Mouse (Mus musculus): ENCODE measurements around the gene Ces3b.
"Not testable (repeated sequence)": the region's sequence is repeated elsewhere in the genome, so short reads cannot be mapped to it uniquely, and the experiment has no call there.

Ces3b gene

DNA sequence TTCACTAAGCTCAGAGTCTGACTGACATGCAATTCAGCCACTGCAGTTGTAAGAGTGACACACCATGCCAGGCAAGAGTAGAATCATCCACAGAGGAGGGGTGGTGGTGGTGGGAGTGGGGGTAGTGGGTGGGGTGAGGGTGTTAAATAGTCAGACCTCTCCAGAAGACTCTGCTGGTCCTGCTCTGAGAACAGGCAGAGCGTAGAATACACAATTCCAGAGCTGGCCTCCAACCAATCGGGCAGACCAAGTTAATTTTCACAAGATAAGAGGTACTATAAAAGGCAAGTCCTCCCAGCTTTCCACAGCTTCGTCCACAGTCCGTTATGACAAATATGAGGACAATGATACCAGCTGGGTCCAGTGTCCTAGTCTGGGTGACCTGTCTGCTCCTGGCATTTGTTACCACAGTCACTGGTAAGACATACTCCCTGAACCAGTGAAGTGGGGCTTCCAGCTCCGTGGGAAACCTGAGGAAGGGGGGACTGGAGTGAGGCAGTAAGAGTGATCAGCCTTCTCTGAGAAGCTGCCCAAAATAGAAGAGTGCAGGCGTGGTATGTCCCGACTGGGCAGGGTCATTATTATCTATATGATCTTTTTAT lies at the start of gene Ces3b:
Gene Ces3b, plus strand, starts transcription at position 305 of the 602 bp plus-strand sequence.
- DNase-seq = no peak

DNA sequence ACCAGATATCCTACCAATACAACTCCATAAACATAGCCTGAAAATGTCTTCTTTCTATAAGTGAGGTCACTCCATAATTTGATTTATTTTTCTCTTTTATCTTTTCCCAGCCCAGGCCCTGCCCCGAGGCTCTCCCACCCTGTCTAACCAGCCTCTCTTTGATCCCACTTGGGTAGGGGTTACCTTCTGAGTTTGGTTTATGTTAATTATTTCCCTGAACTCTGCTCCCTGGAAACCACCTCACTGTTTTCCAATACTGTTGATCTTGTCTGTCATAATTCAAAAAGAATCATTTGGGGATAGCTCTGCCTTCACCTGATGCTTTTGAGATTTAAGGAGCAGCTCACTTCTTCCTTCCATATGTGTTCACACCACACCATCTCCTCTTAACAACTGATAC lies 40.0 kb upstream of the Ces3b start:
- DNase-seq = no peak

DNA sequence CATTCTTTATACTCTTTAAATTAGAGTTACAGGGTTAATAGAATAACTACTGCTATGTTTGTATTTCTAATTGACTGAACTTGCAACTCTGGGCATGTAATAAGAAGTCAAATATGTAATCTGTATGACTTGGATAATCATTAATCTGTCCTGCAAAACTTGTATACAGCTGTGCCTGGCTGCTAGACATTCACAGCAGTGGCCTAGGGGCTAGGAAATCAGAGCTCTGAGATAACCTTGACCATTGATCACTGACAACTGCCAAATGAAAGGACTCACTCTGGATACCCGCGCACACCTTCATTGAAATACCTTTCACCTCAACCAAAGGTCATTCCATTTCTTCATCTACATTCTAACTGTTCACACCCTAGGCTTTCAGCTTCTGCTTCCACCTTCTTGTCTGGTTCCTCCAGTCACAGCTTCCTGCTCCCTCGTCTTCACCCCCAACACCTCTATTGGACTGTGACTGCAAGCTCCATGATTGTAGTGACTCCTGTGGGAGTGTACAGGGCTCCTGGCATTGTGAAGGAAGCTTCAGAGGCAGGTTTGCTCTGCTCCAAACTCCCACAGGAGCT lies 37.6 kb upstream of the Ces3b start:
- no peak for DNase-seq

DNA sequence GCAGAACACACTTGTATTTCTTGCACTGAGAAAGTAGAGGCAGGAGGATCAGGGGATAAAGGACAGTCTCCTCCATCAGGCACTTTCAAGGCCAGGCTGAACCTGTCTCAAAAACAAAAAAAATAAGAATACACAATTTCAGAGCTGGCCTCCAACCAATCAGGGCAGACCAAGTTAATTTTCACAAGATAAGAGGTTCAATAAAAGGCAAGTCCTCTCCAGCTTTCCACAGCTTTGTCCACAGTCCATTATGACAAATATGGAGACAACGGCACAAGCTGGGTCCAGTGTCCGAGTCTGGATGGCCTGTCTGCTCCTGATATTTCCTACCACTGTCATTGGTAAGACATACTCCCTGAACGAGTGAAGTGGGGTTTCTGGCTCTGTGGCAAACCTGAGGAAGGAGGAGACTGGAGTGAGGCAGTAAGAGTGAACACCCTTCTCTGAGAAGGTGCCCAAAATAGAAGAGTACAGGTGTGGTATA lies 35.1 kb upstream of the Ces3b start, which contains the start of gene Ces3a:
Gene Ces3a, plus strand, starts transcription at position 231 of the 484 bp plus-strand sequence.
- no peak for DNase-seq

DNA sequence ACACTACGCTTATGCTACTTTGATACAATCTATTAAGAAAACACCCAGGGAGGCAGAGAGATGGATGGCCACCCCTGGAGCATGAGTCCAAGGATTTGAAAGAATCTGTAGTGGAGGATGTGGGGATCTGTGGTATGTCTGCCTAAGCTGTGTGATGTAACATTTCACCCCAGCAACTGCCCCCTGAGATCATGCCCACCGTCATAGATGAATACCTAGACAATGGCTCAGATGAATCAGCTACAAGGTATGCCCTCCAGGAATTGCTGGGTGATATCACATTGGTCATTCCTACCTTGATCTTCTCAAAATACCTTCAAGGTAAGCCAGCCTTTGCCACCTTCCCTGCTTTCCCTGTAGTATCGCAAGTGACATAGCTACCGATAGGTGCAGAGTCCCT lies 27.3 kb upstream of the Ces3b start:
- DNase-seq = no peak

DNA sequence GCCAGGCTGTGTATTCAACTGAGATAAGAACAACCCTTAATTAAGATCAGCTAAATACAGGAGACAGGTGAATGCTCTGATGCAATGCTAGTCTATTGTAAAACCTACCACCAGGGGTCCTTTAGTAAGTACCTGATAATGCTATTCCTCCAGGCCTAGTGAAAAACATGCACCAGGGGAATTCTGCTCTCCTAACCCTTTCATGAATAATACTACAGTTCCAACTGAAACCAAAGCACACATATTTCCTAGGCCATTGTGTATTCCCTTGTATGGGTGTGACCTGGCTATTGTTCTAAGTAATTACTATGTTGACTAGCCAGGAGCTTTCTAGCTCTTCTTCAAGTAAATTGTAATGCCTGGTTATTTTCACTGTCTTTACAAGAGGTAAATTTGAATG lies 23.5 kb upstream of the Ces3b start:
- DNase-seq = no peak

DNA sequence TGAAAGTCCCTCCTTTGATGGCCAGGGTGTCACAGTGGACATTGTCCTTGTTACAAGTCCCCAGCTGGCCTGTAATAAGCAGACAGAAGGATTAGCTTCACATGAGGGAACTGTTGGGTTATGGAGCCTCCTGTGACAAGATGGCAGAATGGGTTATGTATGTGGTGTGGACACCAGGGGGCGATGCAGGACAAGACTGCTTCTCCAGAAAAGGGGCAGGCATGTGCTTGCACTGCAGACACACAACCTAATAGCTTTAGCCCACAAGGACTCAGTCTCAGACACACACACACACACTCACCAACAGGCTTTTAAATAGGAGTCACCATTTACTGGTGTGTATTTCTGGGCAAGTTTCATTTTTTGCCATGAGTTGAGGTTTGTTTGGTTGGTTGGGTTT lies 16.8 kb upstream of the Ces3b start:
- DNase-seq = no peak

- DNase-seq = not testable (repeated sequence)
Measured at GRCm38 (mm10) chr8:105067905-105068304, 15.6 kb upstream of the Ces3b start.

DNA sequence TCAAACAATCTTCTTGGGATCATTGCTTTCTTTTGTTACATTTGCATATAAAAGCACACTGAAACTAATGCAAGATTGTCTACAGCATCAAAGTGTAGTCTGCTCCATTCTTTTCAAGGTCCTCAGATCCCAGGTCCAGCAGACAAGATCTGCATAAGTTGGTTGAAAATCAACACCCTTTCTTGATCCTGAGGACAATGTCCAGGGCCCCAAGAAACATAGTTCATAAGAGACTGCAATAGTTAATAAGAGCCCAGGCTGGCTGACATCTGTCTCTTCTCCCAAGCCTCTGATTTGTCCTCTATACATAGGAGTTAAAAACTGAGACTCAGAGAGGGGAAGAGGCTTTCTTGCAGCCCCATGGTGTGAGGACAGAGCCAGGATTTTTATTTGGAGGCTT lies 14.6 kb upstream of the Ces3b start:
- DNase-seq = no peak

GRCm38 (mm10) chr8:105076601-105077000 lies 7.0 kb upstream of the Ces3b start:
- no peak for DNase-seq

GRCm38 (mm10) chr8:105077071-105077470 lies 6.5 kb upstream of the Ces3b start:
- DNase-seq = no peak

- no peak for DNase-seq
Measured at GRCm38 (mm10) chr8:105078591-105078990, 5.0 kb upstream of the Ces3b start.

DNA sequence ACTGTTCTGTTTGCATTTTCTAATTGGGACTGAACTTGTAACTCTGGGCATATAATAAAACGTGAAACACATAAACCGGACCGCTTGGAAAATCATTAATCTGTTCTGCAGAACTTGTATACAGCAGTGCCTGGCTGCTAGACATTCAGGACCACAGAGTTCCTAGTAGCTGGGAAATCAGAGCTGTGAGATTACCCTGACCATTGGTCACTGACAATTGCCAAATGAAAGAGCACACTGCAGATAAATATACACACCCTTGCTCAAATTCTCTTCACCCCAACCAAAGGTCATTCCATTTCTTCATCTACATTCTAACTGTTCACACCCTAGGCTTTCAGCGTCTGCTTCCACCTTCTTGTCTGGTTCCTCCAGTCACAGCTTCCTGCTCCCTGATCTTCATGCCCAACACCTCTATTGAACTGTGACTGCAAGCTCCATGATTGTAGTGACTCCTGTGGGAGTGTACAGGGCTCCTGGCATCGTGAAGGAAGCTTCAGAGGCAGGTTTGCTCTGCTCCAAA lies 2.7 kb upstream of the Ces3b start:
- no peak for DNase-seq

DNA sequence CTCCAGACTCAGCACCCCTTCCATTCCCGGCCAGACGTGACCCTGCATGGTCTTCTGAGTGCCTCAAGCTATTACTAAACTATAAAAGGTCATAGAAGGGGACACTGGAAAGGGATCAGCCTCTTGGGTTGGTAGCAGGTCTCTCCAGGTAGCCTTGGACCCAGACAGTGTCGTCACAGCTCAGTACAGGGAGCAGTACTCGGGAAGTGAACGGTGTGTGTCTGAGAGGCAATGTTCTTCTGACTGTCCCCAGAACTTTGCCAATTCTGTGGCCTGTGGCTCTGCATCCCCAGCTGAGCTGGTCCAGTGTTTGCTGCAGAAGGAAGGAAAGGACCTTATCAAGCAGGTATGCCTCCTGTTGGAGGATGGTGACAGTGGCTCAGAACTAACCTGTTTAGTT lies 4.6 kb downstream of the Ces3b start:
- DNase-seq = not testable (repeated sequence)

GRCm38 (mm10) chr8:105088581-105088980 lies 5.0 kb downstream of the Ces3b start:
- DNase-seq = no peak

- DNase-seq = no peak
Measured at GRCm38 (mm10) chr8:105093992-105094391, 10.4 kb downstream of the Ces3b start.

DNA sequence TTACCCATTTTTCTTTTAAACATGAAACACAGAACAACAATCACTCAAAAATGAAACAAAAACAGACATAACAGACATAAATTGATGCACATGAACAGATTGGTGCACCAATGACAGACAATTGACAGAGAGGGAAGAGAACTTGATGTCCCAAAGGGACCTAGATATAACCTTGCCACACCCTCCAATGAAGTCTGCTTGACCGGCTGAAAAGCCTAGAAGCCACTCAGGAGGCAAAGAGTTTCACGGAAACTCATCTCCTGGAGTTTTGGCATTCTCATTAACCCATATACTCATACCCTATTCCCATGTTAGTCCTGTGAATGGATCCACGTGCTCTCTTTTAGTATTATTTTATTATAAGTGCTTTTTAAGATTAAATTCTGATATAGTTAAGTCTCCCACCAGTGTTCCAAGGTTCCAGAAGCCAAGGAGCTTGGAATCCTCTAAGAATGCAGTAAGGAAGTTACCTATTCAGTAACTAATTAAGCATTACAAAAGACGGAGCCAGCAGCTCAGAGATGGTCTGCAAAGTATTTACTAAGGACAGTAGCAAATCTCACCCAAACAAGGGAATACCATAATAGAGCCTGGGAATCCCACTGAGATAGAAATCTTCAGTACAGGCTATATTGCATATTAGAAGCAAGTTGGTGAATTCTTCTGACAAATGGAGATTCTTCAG lies 18.7 kb downstream of the Ces3b start:
- not testable (repeated sequence) for DNase-seq

DNA sequence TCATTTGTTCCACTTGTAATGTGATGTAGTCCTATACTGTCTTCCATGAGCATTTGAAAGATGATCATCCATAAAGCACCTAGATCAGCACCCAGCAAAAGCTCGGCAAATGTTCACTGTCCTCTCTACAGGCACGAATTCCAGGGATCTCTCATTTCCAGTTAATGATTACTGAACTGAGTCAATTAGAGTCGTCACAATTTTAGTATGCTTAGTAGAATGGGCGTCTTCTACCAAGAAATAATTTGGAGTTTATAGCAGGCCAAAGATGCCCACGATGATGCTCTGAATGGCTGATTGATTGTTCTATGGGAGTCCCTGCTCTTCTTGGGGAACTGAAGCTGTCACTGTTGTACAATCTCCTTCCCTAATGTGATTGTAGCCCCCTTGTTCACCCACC lies 20.1 kb downstream of the Ces3b start:
- DNase-seq = not testable (repeated sequence)

- no peak for DNase-seq
Measured at GRCm38 (mm10) chr8:105104220-105104619, 20.7 kb downstream of the Ces3b start.

- no peak for DNase-seq
Measured at GRCm38 (mm10) chr8:105129864-105130263, 46.3 kb downstream of the Ces3b start.

DNA sequence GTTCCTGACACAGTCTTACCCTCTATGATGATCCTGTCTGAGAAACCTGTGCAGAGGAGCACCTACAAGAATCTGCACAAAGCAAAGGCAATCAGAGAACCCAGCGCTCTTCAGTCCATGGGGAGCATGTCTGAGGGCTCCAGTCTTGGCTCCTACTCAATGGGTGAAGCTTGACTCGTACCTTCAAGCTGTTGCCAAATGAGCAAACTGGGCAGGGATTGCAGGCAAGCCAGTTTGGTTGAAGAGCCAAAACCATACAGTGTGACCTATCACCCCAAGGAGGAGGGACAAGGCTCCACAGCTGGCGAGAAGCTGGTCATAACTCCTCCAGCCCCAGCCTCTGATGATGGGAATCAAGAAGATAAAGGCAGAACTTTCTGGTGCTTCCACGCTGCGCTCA lies 48.0 kb downstream of the Ces3b start, which contains the start of gene Ces4a:
Gene Ces4a, plus strand, starts transcription at position 292 of the 400 bp plus-strand sequence.
- DNase-seq = no peak

DNA sequence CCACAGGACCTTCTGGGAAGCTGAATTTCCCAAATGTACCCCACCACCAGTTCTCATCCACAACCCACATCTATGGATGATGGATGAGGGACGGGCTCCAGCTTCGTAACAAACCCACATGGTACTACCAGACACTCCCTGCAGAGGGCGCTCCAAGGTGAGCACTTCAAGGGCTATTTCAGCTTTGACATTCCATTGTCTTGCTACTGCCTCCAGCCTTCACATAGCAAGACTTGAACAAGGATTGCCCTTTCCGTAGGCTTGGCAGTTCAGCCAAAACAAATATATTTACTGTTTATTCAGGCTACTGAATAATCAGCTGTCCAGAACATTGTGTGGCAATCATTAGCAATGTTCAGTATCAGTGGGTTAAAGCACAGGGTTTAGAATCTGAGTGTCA lies 54.9 kb downstream of the Ces3b start:
- DNase-seq = no peak

GRCm38 (mm10) chr8:105142395-105142794 lies 58.8 kb downstream of the Ces3b start:
- no peak for DNase-seq

Measured in right cerebral cortex, postnatal 25 days (tissue).